Mouse (Mus musculus) thymus, adult 2 months (tissue): ENCODE measurements around the gene Rps10.

Experiments
- CTCF ChIP-seq: fragments of 200-500 bp; IDR thresholded peaks from 2 replicates; pipeline ENCODE4 v1.5.1; 2012; ENCODE audit warnings: mild to moderate bottlenecking, control low read depth, low read length, moderate library complexity, borderline replicate concordance; ENCODE audit not compliant: control insufficient read depth, poor library complexity, insufficient read depth; ENCODE audit errors: extremely low read depth
- POLR2A ChIP-seq: fragments of 200-500 bp; IDR thresholded peaks from 2 replicates; pipeline ENCODE4 v1.6.1; 2012; ENCODE audit warnings: mild to moderate bottlenecking, low read length, control low read depth, moderate library complexity; ENCODE audit not compliant: control insufficient read depth, poor library complexity, insufficient read depth; ENCODE audit errors: extremely low read depth

DNA sequence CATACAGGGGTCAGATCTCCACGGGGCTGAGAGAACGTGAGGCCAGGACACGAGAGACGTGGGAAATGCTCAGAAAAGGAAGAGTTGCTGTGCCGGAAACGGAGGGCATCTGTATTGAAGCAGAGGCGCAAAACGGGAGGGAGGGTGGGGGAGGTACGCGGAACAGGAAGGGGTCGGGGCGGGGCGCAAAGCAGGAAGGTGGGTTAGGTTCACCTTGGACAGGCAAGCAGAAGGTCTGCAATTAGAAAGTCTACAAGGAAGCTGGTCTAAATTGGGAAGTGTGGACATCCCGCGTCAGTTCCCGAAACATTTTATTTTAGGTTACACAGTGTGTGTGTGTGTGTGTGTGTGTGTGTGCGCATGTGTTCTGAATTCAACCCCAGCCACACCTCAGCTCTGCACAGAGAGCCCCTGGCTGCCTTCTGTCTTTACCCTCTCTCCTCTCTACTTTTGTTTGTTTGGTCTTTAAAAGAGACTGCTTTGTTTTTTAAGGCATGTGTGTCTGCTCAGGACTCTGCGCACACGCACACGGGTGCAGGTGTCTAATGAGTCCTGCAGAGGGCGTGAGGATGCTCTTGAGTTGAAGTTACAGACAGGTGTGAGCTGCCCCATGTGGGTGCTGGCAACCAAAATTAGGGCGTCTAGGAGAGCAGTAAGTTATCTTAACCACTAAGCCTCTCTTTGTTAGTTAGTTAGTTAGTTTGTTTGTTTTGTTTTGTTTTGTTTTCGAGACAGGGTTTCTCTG, 15.7 kb upstream of the Rps10 start:
- TF ChIP-seq CTCF = no peak
- no peak for TF ChIP-seq POLR2A
